Mouse (Mus musculus) MEL (cell line): ENCODE measurements at regions not wholly inside any gene's neighbourhood (a gene's known extent, or its start where the extent isn't known, plus 50 kb on each side); places are given as distances from the start of the nearest gene placed in this dataset.

Source experiments
- DNase-seq: peaks from one replicate; pipeline ENCODE4 v3.0.0; 2011; ENCODE audit warnings: low read depth, low spot score
- H3K27ac ChIP-seq: 2 replicates; pipeline ENCODE4 v1.5.1; 2012; ENCODE audit warnings: low read depth, mild to moderate bottlenecking, control low read depth, low read length, moderate library complexity; ENCODE audit not compliant: control insufficient read depth
- H3K27me3 ChIP-seq, 2 experiments: fragments of 150-350 bp in 1 of 2; sonication (generic) in 1 of 2; 2 replicates each; pipeline ENCODE4 v1.6.1; 2012; ENCODE audit warnings: low read length in 2 of 2, mild to moderate bottlenecking in 2 of 2, improper control_type of control experiment in 1 of 2, moderate library complexity in 1 of 2; ENCODE audit not compliant: insufficient read depth in 2 of 2, control insufficient read depth in 1 of 2
- H3K36me3 ChIP-seq, 2 experiments: 2 replicates each; pipeline ENCODE4 v1.6.1; 2012 to 2014; ENCODE audit warnings: low read length in 2 of 2, improper control_type of control experiment in 1 of 2, inconsistent platforms in 1 of 2, mild to moderate bottlenecking in 1 of 2; ENCODE audit not compliant: insufficient read depth in 2 of 2, control insufficient read depth in 1 of 2
- H3K4me1 ChIP-seq, 2 experiments: fragments of 150-350 bp in 1 of 2; sonication (generic) in 1 of 2; 2 replicates each; pipeline ENCODE4 v1.6.1; 2012; ENCODE audit warnings: low read length in 2 of 2, improper control_type of control experiment in 1 of 2, mild to moderate bottlenecking in 1 of 2; ENCODE audit not compliant: insufficient read depth in 2 of 2, control insufficient read depth in 1 of 2
- H3K4me3 ChIP-seq, 2 experiments: fragments of 150-350 bp in 1 of 2; sonication (generic) in 1 of 2; 2 replicates each; pipeline ENCODE4 v1.5.1; 2012; ENCODE audit warnings: low read depth in 2 of 2, low read length in 2 of 2, mild to moderate bottlenecking in 2 of 2, moderate library complexity in 2 of 2, control low read depth in 1 of 2, improper control_type of control experiment in 1 of 2; ENCODE audit not compliant: control insufficient read depth in 1 of 2, insufficient read depth in 1 of 2
- H3K79me2 ChIP-seq: 2 replicates; pipeline ENCODE4 v1.6.1; 2012; ENCODE audit warnings: mild to moderate bottlenecking, low read length, moderate library complexity; ENCODE audit not compliant: control insufficient read depth, poor library complexity, insufficient read depth
- H3K9ac ChIP-seq: 2 replicates; pipeline ENCODE4 v1.6.1; 2012; ENCODE audit warnings: low read depth, mild to moderate bottlenecking, control low read depth, low read length, moderate library complexity; ENCODE audit not compliant: control insufficient read depth, poor library complexity, severe bottlenecking
- H3K9me3 ChIP-seq: fragments of 150-350 bp; sonication (generic); replicated peaks from 2 replicates; pipeline ENCODE4 v1.6.1; 2012; ENCODE audit warnings: mild to moderate bottlenecking, low read length, improper control_type of control experiment, moderate library complexity; ENCODE audit not compliant: insufficient read depth
- BHLHE40 ChIP-seq: IDR thresholded peaks from 2 replicates; pipeline ENCODE4 v1.6.1; 2012; ENCODE audit warnings: low read depth, mild to moderate bottlenecking, inconsistent platforms, low read length, improper control_type of control experiment, borderline replicate concordance
- CHD1 ChIP-seq: IDR thresholded peaks from 2 replicates; pipeline ENCODE4 v1.6.1; 2012; ENCODE audit warnings: low read depth, mild to moderate bottlenecking, inconsistent platforms, low read length, improper control_type of control experiment
- CHD2 ChIP-seq: IDR thresholded peaks from 2 replicates; pipeline ENCODE4 v1.6.1; 2011; ENCODE audit warnings: low read length, improper control_type of control experiment
- E2F4 ChIP-seq: IDR thresholded peaks from 2 replicates; pipeline ENCODE4 v1.6.1; 2011; ENCODE audit warnings: low read depth, low read length, improper control_type of control experiment, borderline replicate concordance
- ELF1 ChIP-seq: IDR thresholded peaks from 2 replicates; pipeline ENCODE4 v1.6.1; 2014; ENCODE audit warnings: low read depth, mild to moderate bottlenecking, inconsistent platforms, low read length, improper control_type of control experiment, moderate library complexity
- HCFC1 ChIP-seq: IDR thresholded peaks from 2 replicates; pipeline ENCODE4 v1.6.1; 2012; ENCODE audit warnings: low read depth, mild to moderate bottlenecking, inconsistent platforms, low read length, improper control_type of control experiment, moderate library complexity
- MAFK ChIP-seq: IDR thresholded peaks from 2 replicates; pipeline ENCODE4 v1.6.1; 2011; ENCODE audit warnings: low read depth, mild to moderate bottlenecking, low read length, improper control_type of control experiment, borderline replicate concordance
- MAX ChIP-seq: IDR thresholded peaks from 2 replicates; pipeline ENCODE4 v1.6.1; 2011; ENCODE audit warnings: low read length, improper control_type of control experiment
- MAZ ChIP-seq: IDR thresholded peaks from 2 replicates; pipeline ENCODE4 v1.6.1; 2012; ENCODE audit warnings: low read depth, mild to moderate bottlenecking, inconsistent platforms, low read length, improper control_type of control experiment
- MXI1 ChIP-seq: IDR thresholded peaks from 2 replicates; pipeline ENCODE4 v1.6.1; 2011; ENCODE audit warnings: mild to moderate bottlenecking, low read depth, low read length, improper control_type of control experiment
- MYC ChIP-seq: IDR thresholded peaks from 2 replicates; pipeline ENCODE4 v1.6.1; 2011; ENCODE audit warnings: low read depth, mild to moderate bottlenecking, low read length, improper control_type of control experiment, moderate library complexity
- POLR2A ChIP-seq, 2 experiments: IDR thresholded peaks; 2 replicates each; pipeline ENCODE4 v1.6.1; 2011 to 2012; ENCODE audit warnings: low read length in 2 of 2, mild to moderate bottlenecking in 2 of 2, control low read depth in 1 of 2, improper control_type of control experiment in 1 of 2, low read depth in 1 of 2, moderate library complexity in 1 of 2; ENCODE audit not compliant: control insufficient read depth in 1 of 2, insufficient read depth in 1 of 2, poor library complexity in 1 of 2
- SMC3 ChIP-seq: IDR thresholded peaks from 2 replicates; pipeline ENCODE4 v1.6.1; 2011; ENCODE audit warnings: low read depth, low read length, improper control_type of control experiment
- TAL1 ChIP-seq: IDR thresholded peaks from 2 replicates; pipeline ENCODE4 v1.6.1; 2012; ENCODE audit warnings: mild to moderate bottlenecking, inconsistent platforms, low read length, moderate library complexity, mixed read lengths
- TCF12 ChIP-seq: IDR thresholded peaks from 2 replicates; pipeline ENCODE4 v1.6.1; 2014; ENCODE audit warnings: low read depth, mild to moderate bottlenecking, inconsistent platforms, low read length, improper control_type of control experiment, moderate library complexity
- UBTF ChIP-seq: IDR thresholded peaks from 2 replicates; pipeline ENCODE4 v1.6.1; 2012; ENCODE audit warnings: low read depth, mild to moderate bottlenecking, inconsistent platforms, low read length, improper control_type of control experiment, moderate library complexity, borderline replicate concordance; ENCODE audit not compliant: insufficient read depth
- ZKSCAN1 ChIP-seq: IDR thresholded peaks from 2 replicates; pipeline ENCODE4 v1.6.1; 2012; ENCODE audit warnings: low read depth, mild to moderate bottlenecking, inconsistent platforms, low read length, improper control_type of control experiment, moderate library complexity
- ZNF384 ChIP-seq: IDR thresholded peaks from 2 replicates; pipeline ENCODE4 v1.6.1; 2012; ENCODE audit warnings: low read depth, mild to moderate bottlenecking, inconsistent platforms, low read length, improper control_type of control experiment

DNA sequence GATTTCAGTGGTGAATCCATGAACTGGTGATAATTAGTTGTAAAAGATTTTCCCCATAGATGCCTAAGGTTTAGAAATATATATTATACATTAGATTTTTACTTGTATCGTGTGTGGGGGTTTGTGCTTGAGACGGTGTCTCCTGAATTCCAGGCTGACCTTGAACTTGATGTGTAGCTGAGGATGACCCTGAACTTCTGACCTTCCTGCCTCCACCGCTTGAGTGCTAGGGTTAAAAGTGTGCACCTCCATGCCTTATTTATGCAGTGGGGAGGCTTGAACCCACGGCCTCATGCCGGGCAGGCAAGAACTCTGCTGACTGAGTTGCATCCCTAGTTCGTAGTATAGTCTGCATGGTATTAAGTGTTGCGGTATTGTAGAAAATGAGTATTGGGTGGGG lies 69.3 kb upstream of the Arid5b start:
- H3K4me1 ChIP-seq = no peaks in the 10 kb centered on the region
- H3K79me2 ChIP-seq = no peaks in the 10 kb centered on the region
- no peak for DNase-seq
- no peak overlapping the region for H3K4me3 ChIP-seq
- H3K27me3 ChIP-seq = no peaks in the 10 kb centered on the region
- H3K36me3 ChIP-seq = no peaks in the 10 kb centered on the region
- no peak overlapping the region for H3K9ac ChIP-seq
- H3K9me3 ChIP-seq = no peaks in the 10 kb centered on the region
- no peak for TF ChIP-seq CHD1
- no peak for TF ChIP-seq MAZ
- TF ChIP-seq CHD2 = no peak
- TF ChIP-seq E2F4 = no peak
- TF ChIP-seq MXI1 = no peak
- no peak for TF ChIP-seq UBTF
- no peak for TF ChIP-seq ZKSCAN1
- no peak for TF ChIP-seq SMC3
- no peak for TF ChIP-seq TAL1
- TF ChIP-seq TCF12 = no peak
- TF ChIP-seq ZNF384 = no peak
- no peak overlapping the region for H3K27ac ChIP-seq

DNA sequence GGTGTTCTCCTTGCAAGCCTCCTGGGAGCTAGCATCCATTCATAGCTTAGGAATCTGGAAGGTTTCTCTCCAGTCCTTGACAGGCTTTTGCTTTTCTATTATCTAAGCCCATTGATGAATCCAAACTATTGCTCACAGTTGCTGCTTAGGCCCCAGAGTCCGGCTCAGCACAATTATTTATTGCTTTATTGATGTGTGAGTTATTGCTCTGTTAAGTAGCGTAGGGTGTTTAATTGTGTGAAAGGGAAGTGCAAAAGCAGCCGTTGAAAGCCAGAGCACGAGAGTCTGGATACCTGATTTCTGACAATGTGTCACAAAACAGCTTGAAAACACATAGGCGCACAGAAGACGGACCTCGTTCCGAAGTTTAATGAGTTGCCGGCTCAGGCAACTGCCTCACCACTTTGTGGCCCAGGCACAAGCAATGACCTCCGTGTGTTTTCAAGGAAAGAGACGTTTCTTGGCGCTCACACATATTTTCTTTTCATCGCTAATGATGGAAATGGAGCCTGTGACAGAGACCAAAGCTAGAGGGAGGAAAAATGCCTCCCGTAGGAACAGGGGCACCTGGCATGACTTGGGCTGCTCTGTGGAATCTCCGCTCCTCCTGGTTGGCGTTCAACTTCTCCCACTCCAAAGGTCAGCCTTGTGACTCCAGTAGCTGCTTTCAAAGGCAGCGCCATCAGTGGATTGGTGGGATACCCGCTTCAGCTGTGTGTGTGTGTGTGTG lies 66.6 kb upstream of the Arid5b start:
- Histone ChIP-seq H3K36me3 (no peaks in the 10 kb centered on the region), H3K9me3 (no peaks in the 10 kb centered on the region), H3K27me3 (no peaks in the 10 kb centered on the region), H3K9ac (no peak overlapping the region), H3K79me2 (no peaks in the 10 kb centered on the region), H3K27ac (no peak overlapping the region), H3K4me1 (no peaks in the 10 kb centered on the region), H3K4me3 (no peak overlapping the region)
- DNase-seq = no peak
- TF ChIP-seq TCF12 = no peak

DNA sequence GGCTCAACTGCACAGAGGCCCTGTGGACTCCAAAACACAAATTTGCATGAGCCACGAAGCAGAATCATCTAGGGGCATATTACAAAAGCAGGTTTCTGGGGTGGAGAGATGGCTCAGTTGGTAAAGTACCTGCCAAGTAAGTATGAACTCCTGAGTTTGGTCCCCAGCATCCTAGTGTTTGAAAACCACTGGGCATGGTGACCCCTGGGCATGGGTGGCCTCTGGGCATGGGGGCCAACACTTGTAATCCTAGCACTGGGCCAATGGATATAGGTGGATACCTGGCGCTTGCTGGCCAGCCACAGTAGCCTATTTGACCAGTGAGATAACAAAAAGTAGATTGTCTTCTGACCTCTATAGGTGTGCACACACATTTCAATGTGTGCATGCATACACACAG lies 65.7 kb upstream of the Arid5b start:
- no peaks in the 10 kb centered on the region for H3K36me3 ChIP-seq
- no peaks in the 10 kb centered on the region for H3K4me1 ChIP-seq
- H3K27ac ChIP-seq = no peak overlapping the region
- H3K4me3 ChIP-seq = no peak overlapping the region
- H3K79me2 ChIP-seq = no peaks in the 10 kb centered on the region
- H3K9me3 ChIP-seq = no peaks in the 10 kb centered on the region
- DNase-seq = no peak
- no peak overlapping the region for H3K9ac ChIP-seq
- H3K27me3 ChIP-seq = no peaks in the 10 kb centered on the region
- TF ChIP-seq MYC (no peak), POLR2A (IDR thresholded peaks at IDR 0.05; ENCODE audit: control insufficient read depth in 1 of 2, insufficient read depth in 1 of 2, low read depth in 1 of 2, low read length in 2 of 2, poor library complexity in 1 of 2) (no peak), ZKSCAN1 (no peak), HCFC1 (no peak), MAX (no peak), BHLHE40 (no peak), ELF1 (no peak), CHD2 (no peak), MAFK (no peak)
